ENCODE assay signal across 34 mouse cellular contexts in genomic region chr9:78229658-78230057, GRCm38 (mm10). TPM values are rescaled to one million over a fixed set of nuclear protein-coding genes. Genes with fewer than 3 reads are reported as not detected.
DNase-seq lines count a peak whose midpoint lies in the region; ATAC-seq and TF ChIP-seq lines count a peak whose summit lies in the region.
"Not testable (repeated sequence)": the region's sequence is repeated elsewhere in the genome, so short reads cannot be mapped to it uniquely, and the experiment has no call there.
"Had no signal": no experiment of that assay in that cellular context is flagged by ENCODE, and none has a peak within 500 bp of the region (broad histone marks: within the 10 kb centered on the region; RNA-seq: fewer than 3 reads in every experiment).

No protein-coding gene starts in this region.

- not testable (repeated sequence) for H3K9ac ChIP-seq in intestine, embryonic 15.5 days; kidney, postnatal 0 days (ENCODE audit: low read depth, low read length); liver, adult 2 months (ENCODE audit: low read depth, low read length); stomach, embryonic 15.5 days

- H3K4me2 ChIP-seq in intestine, embryonic 15.5 days (replicated peaks): peak overlapping the region; percentile 11; the same call in 1 of the 2 replicates
- not testable (repeated sequence) for H3K4me2 ChIP-seq in kidney, postnatal 0 days (ENCODE audit: low read length); stomach, embryonic 15.5 days

- not testable (repeated sequence) for H3K36me3 ChIP-seq in intestine, embryonic 15.5 days; kidney, adult 2 months (ENCODE audit: control insufficient read depth, insufficient read depth, low read length); kidney, postnatal 0 days (ENCODE audit: insufficient read depth, low read length); liver, adult 2 months (ENCODE audit: control insufficient read depth, insufficient read depth, low read length); stomach, embryonic 15.5 days

- peak overlapping the region; percentile 64 for H3K27ac ChIP-seq in intestine, embryonic 15.5 days
- not testable (repeated sequence) for H3K27ac ChIP-seq in kidney, adult 2 months (ENCODE audit: insufficient read depth, low read depth, low read length); liver, adult 2 months (replicated peaks; ENCODE audit: insufficient read depth, low read depth, low read length); stomach, embryonic 15.5 days
- H3K27ac ChIP-seq in kidney, postnatal 0 days: peak overlapping the region; percentile 65; the same call in 1 of the 2 replicates

- H3K4me1 ChIP-seq in intestine, embryonic 15.5 days (replicated peaks); kidney, adult 2 months (ENCODE audit: control insufficient read depth, insufficient read depth, low read length); kidney, postnatal 0 days (replicated peaks; ENCODE audit: insufficient read depth, low read length); liver, adult 2 months (ENCODE audit: control insufficient read depth, insufficient read depth, low read length); stomach, embryonic 15.5 days: not testable (repeated sequence)

- not testable (repeated sequence) for H3K79me2 ChIP-seq in liver, adult 2 months (ENCODE audit: control insufficient read depth, insufficient read depth, low read length)

- not testable (repeated sequence) for TF ChIP-seq POLR2A in kidney, adult 2 months (IDR thresholded peaks at IDR 0.05; ENCODE audit: low read depth, low read length); liver, adult 2 months (IDR thresholded peaks at IDR 0.05; ENCODE audit: extremely low read depth, insufficient read depth, low read length)

- peak; percentile 82 for ATAC-seq in intestine, embryonic 15.5 days
- ATAC-seq in kidney, postnatal 0 days (replicated peaks; ENCODE audit: low FRiP score, low read depth): peak; percentile 84
- peak; percentile 66 for ATAC-seq in stomach, embryonic 15.5 days (ENCODE audit: insufficient read depth, low FRiP score, low read depth)

- peak; percentile 7 for DNase-seq in Muller cell, postnatal 12 days (ENCODE audit: inconsistent ontology term)
- DNase-seq in adrenal gland, postnatal 10 days: peak; percentile 21
- DNase-seq in gastrocnemius, adult 18-20 months (ENCODE audit: low spot score): peak; percentile 13
- peak; percentile 87 for DNase-seq in kidney, adult 2 months
- DNase-seq in kidney, postnatal 0 days (ENCODE audit: low spot score): not testable (repeated sequence)
- peak; percentile 93 for DNase-seq in liver, adult 2 months (ENCODE audit: extremely low read depth, low read depth, low spot score)

- H3K4me3 ChIP-seq in intestine, embryonic 15.5 days (replicated peaks); kidney, adult 2 months (ENCODE audit: insufficient read depth, low read depth, low read length); kidney, postnatal 0 days (replicated peaks; ENCODE audit: low read depth, low read length); liver, adult 2 months (ENCODE audit: insufficient read depth, low read depth, low read length); stomach, embryonic 15.5 days (replicated peaks): not testable (repeated sequence)

- not testable (repeated sequence) for TF ChIP-seq CTCF in kidney, adult 2 months (conservative IDR thresholded peaks at IDR 0.05; ENCODE audit: insufficient read depth, insufficient read length, low read depth, low read length); kidney, postnatal 0 days (IDR thresholded peaks at IDR 0.05; ENCODE audit: low read depth); liver, adult 2 months (IDR thresholded peaks at IDR 0.05; ENCODE audit: low read depth, low read length)

- not testable (repeated sequence) for H3K9me3 ChIP-seq in intestine, embryonic 15.5 days; kidney, postnatal 0 days (replicated peaks; ENCODE audit: low read length); stomach, embryonic 15.5 days

- not testable (repeated sequence) for H3K27me3 ChIP-seq in intestine, embryonic 15.5 days (replicated peaks); kidney, adult 2 months (replicated peaks; ENCODE audit: control insufficient read depth, insufficient read depth, low read length); kidney, postnatal 0 days (ENCODE audit: insufficient read depth, low read length); liver, adult 2 months (ENCODE audit: control insufficient read depth, insufficient read depth, low read length); stomach, embryonic 15.5 days (replicated peaks)

- 43% methylated on average over 3 of the region's 3 CpGs for WGBS in intestine, embryonic 15.5 days
- WGBS in kidney, adult 2 months: 28% methylated on average over 3 of the region's 3 CpGs
- 37% methylated on average over 3 of the region's 3 CpGs for WGBS in kidney, postnatal 0 days
- WGBS in liver, adult 2 months: 21% methylated on average over 3 of the region's 3 CpGs
- 28% methylated on average over 3 of the region's 3 CpGs for WGBS in stomach, embryonic 15.5 days

RNA-seq across cellular contexts. Expression of gene Gsta1, which starts 0.8 kb away (rescaled TPM):
- 1 to 10 TPM in 1 of 2 experiments, under 1 TPM in 1; 0.82 to 1.3 TPM for total RNA-seq in adrenal gland, postnatal 10 days (2021)
- total RNA-seq in gastrocnemius, adult 18-20 months (2021): not detected
- polyA plus RNA-seq in intestine, embryonic 15.5 days (2015; fragmentation: Nextera tagmentation; extraction: Ambion mirVana): 61.1 and 68.1 TPM in 2 replicates
- 1.6 and 1.9 TPM in 2 replicates for polyA plus RNA-seq in kidney, adult 2 months (2012; rRNA removed)
- 23.4 and 33.9 TPM in 2 replicates for polyA plus RNA-seq in kidney, postnatal 0 days (2015; fragmentation: Nextera tagmentation; extraction: Ambion mirVana)
- total RNA-seq in liver, adult 2 months (2014; rRNA removed): 6.1 and 42.4 TPM in 2 replicates
- polyA plus RNA-seq in liver, adult 2 months (2012; rRNA removed): 1.0 and 2.8 TPM in 2 replicates
- polyA plus RNA-seq in stomach, embryonic 15.5 days (2015; fragmentation: Nextera tagmentation; extraction: Ambion mirVana): 36.1 and 42.7 TPM in 2 replicates
- total RNA-seq: CH12.LX; ES-E14; gastrocnemius, postnatal 36 days; layer of hippocampus, adult 18-20 months; layer of hippocampus, postnatal 10 days; left cerebral cortex, adult 18-20 months; left cerebral cortex, postnatal 14 days; megakaryocyte, adult 5-6 weeks; neutrophil, adult 5-6 weeks had no signal
- polyA plus RNA-seq: embryonic facial prominence, embryonic 12.5 days; forebrain, embryonic 10.5 days; forebrain, embryonic 15.5 days; frontal cortex, adult 2 months; heart, embryonic 13.5 days; hindbrain, embryonic 10.5 days; hindbrain, embryonic 15.5 days; inflammation-experienced regulatory T-cells, adult 6 months; limb, embryonic 11.5 days; liver, embryonic 15.5 days; lung, embryonic 16.5 days; midbrain, embryonic 11.5 days; midbrain, embryonic 16.5 days; neural tube, embryonic 11.5 days had no signal

RNA-seq across cellular contexts. Expression of gene Gm3776, which starts 27.3 kb away (rescaled TPM):
- total RNA-seq in adrenal gland, postnatal 10 days (2021): not detected
- total RNA-seq in gastrocnemius, adult 18-20 months (2021): under 1 TPM in 1 of 2 experiments, not detected in 1; 0.32 TPM
- polyA plus RNA-seq in intestine, embryonic 15.5 days (2015; fragmentation: Nextera tagmentation; extraction: Ambion mirVana): 45.9 and 53.7 TPM in 2 replicates
- 0.67 and 0.80 TPM in 2 replicates for polyA plus RNA-seq in kidney, adult 2 months (2012; rRNA removed)
- polyA plus RNA-seq in kidney, postnatal 0 days (2015; fragmentation: Nextera tagmentation; extraction: Ambion mirVana): 8.4 and 10.3 TPM in 2 replicates
- total RNA-seq in liver, adult 2 months (2014; rRNA removed): 5.1 and 42.0 TPM in 2 replicates
- polyA plus RNA-seq in liver, adult 2 months (2012; rRNA removed): 0.48 and 0.92 TPM in 2 replicates
- polyA plus RNA-seq in stomach, embryonic 15.5 days (2015; fragmentation: Nextera tagmentation; extraction: Ambion mirVana): 26.7 and 32.2 TPM in 2 replicates
- total RNA-seq: CH12.LX; ES-E14; gastrocnemius, adult 2 months; gastrocnemius, postnatal 36 days; heart, postnatal 14 days; layer of hippocampus, adult 18-20 months; layer of hippocampus, postnatal 10 days; left cerebral cortex, adult 18-20 months; left cerebral cortex, postnatal 14 days; megakaryocyte, adult 5-6 weeks; neutrophil, adult 5-6 weeks had no signal
- polyA plus RNA-seq: forebrain, embryonic 10.5 days; forebrain, embryonic 15.5 days; frontal cortex, adult 2 months; heart, embryonic 13.5 days; hindbrain, embryonic 10.5 days; hindbrain, embryonic 15.5 days; inflammation-experienced regulatory T-cells, adult 6 months; limb, embryonic 11.5 days; lung, embryonic 16.5 days; midbrain, embryonic 11.5 days; midbrain, embryonic 16.5 days; neural tube, embryonic 11.5 days; spleen, adult 2 months had no signal

RNA-seq across cellular contexts. Expression of gene Gsta4, which starts 47.1 kb away (rescaled TPM):
- total RNA-seq in adrenal gland, postnatal 10 days (2021): 10 to 100 TPM; 65.6 to 72.7 TPM
- total RNA-seq in gastrocnemius, adult 18-20 months (2021): 10 to 100 TPM; 22.0 to 23.9 TPM
- 56.0 and 56.9 TPM in 2 replicates for polyA plus RNA-seq in intestine, embryonic 15.5 days (2015; fragmentation: Nextera tagmentation; extraction: Ambion mirVana)
- 120 and 154 TPM in 2 replicates for polyA plus RNA-seq in kidney, adult 2 months (2012; rRNA removed)
- 194 and 196 TPM in 2 replicates for polyA plus RNA-seq in kidney, postnatal 0 days (2015; fragmentation: Nextera tagmentation; extraction: Ambion mirVana)
- 137 and 139 TPM in 2 replicates for total RNA-seq in liver, adult 2 months (2014; rRNA removed)
- polyA plus RNA-seq in liver, adult 2 months (2012; rRNA removed): 45.2 and 46.5 TPM in 2 replicates
- polyA plus RNA-seq in stomach, embryonic 15.5 days (2015; fragmentation: Nextera tagmentation; extraction: Ambion mirVana): 433 and 454 TPM in 2 replicates
- total RNA-seq: megakaryocyte, adult 5-6 weeks had no signal
